Mouse (Mus musculus): Measurements from ENCODE around the gene Padi3.

Gene Padi3

GRCm38 (mm10) chr4:140779803-140780397, 30.5 kb downstream of the Padi3 start:
- no peak for DNase-seq

DNA sequence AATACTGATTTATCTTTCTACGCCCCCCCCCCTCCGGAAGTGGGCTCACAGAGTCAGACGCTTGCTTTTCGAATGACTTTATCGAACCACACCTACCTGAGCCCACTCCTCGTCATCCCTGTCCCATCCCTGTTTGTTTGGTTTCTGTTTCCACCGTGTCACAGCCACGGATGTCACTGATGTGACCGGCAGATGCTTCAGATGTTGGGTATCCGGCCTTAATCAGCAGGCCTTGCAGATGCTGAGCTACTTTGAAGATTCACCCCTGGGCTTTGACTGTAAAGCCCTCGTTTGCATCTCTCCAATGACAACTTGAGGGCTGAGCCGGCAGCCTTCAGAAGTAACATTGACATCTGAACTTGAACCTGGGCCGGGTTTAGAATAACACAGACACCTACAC, 33.8 kb downstream of the Padi3 start:
- DNase-seq: no peak

- no peak for DNase-seq
Observed at GRCm38 (mm10) chr4:140775876-140776275, 34.6 kb downstream of the Padi3 start.

DNA sequence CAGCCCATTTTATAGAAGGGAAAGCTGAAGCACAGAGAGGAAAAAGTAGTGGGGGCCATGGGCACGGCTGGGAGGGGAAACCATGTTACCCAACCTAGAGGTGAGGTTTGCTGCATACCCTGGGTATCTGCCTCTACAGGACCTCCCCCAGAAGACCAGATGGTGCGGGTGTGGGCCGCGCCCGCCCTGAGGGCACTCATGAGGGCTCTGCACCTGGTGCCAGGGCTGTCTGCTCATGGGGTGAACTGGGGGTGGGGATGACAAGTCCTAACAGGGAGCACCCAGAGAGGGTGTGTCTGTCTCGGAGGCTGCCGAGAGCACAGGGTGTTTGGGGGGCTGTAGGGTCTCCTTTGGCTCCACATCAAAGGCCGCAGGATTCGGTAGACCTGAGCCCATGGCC, 35.6 kb downstream of the Padi3 start:
- DNase-seq: no peak

GRCm38 (mm10) chr4:140774025-140774800, 36.2 kb downstream of the Padi3 start, which contains the start of gene Padi4:
Gene Padi4 (minus strand): TSS chr4:140774236.
- DNase-seq: no peak

GRCm38 (mm10) chr4:140771091-140771490, 39.4 kb downstream of the Padi3 start:
- DNase-seq: peak; percentile 16 to 21

- DNase-seq: peak; percentile 16 to 18
Observed at GRCm38 (mm10) chr4:140770433-140770832, 40.0 kb downstream of the Padi3 start.

DNA sequence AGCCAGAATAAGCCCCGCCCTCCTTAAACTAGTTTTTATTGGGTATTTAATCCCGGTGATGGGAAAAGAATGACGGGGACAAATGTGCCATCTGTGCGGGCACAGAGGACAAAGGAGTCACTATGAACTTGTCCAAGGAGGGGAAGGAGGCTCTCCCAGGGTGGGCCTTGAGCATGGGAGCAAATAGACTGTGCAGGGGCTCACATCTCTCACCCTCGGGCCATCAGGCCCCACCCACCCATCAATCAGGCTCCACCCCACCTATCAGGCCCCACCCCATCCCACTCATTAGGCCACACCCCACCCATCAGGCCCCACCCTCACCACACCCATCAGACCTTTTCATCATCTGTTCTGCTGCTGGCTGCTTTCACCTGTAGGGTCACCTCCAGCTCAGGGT, 41.5 kb downstream of the Padi3 start:
- no peak for DNase-seq

DNA sequence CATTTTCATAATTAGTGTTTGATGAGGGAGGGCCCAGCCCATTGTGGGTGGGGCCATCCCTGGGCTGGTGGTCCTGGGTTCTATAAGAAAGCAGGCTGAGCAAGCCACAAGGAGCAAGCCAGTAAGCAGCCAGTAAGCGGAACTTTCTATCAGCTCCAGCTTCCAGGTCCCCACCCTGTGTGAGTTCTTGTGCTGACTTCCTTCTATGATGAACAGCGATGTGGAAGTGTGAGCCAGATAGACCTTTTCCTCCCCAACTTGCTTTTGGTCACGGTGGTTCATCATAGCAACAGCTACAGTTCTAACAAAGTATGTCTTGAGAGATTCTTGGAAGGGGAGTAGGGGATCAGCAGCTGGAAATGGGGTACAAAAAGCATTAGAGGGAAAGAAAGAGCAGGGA, 44.5 kb downstream of the Padi3 start:
- no peak for DNase-seq

GRCm38 (mm10) chr4:140763158-140763557, 47.3 kb downstream of the Padi3 start:
- peak; percentile 87 to 88 for DNase-seq

DNA sequence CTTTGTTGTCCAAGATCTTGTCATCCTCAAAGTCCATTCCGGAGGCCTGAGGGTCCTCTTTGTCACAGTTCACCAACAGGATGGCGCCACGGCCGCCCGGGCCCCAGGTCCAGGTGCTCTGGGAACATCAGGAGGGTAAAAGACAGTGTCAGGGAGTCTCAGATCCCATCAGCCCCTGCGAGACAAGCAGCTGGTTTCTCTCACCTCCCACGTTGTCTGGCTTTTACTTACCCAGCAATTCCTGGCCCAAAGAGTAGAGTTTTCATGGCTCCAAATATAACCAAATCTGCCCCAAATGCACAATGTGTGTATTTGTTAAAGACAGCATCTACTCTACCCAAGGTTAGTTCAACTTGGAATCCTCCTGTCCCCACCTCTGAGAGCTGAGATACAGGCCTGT, 48.8 kb downstream of the Padi3 start:
- DNase-seq: no peak

- DNase-seq: no peak
Observed at GRCm38 (mm10) chr4:140755811-140756210, 54.6 kb downstream of the Padi3 start.

GRCm38 (mm10) chr4:140753366-140753765, 57.1 kb downstream of the Padi3 start:
- no peak for DNase-seq

GRCm38 (mm10) chr4:140750328-140750727, 60.1 kb downstream of the Padi3 start:
- DNase-seq: peak; percentile 63 to 69

DNA sequence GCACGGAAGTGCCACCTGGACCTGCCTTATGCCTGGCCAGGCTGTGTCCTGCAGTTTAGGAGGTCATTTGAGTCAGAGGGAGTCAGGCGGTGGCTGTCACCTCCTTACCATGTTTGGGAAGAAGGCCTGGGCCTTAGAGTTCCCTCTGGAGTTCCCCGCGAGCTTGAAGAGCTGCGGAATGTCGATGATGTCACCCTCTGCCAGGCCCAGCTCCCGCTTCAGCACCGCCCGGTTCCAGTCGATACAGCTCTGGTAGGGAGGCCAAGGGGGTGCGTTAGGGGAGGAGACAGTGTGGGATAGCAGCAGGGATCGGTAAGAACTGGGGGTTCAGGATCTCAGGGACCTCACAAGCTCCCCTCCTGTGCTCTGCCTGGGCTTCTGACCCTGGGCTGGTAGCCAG, 62.5 kb downstream of the Padi3 start:
- no peak for DNase-seq

- DNase-seq: peak; percentile 72 to 77
Observed at GRCm38 (mm10) chr4:140744654-140745053, 65.8 kb downstream of the Padi3 start.

DNA sequence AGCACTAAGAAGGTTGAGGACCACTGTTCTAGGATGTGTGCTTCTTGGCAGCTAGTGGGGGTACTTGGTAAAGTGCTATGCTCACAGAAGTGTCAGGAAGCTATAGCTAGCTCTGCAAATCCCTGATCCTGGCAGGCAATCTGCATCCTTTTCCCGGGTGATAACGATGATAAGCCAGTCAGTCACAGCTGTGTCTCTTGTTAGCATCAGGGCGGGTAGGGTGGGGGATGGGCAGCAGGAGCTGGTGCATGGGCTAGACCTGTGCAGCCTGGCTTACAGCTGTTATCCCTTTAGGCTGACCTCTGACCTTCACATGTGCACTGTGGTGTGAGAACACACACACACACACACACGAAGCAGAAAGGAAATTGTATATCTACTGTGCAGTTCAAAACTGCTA, 67.4 kb downstream of the Padi3 start:
- DNase-seq: no peak

- DNase-seq: no peak
Observed at GRCm38 (mm10) chr4:140742543-140742942, 67.9 kb downstream of the Padi3 start, which contains the start of gene Padi6. Gene Padi6 (minus strand): TSS chr4:140742643.

GRCm38 (mm10) chr4:140741401-140741800, 69.0 kb downstream of the Padi3 start:
- peak; percentile 28 to 33 for DNase-seq

DNA sequence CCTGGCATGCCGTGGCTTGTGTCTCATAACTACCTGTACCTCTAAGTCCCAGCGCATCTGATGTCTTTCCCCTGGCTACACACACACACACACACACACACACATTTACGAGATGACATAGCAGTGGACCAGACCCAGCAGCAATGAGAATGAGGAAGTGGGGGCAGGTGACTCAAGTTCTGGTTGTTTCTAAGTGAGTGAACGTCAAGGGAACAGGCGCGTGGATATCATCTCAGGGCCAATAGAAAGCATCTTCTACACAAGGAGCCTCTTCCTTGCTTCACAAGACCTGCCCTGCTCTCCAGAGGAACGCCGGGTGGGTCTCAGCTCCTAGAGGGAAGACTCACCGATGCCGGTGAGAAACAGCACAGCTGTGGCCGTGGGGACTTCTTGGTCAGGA, 69.8 kb downstream of the Padi3 start:
- DNase-seq: peak; percentile 59 to 64
